Mouse (Mus musculus) heart, postnatal 36 days (tissue): ENCODE measurements at regions not wholly inside any gene's neighbourhood (a gene's known extent, or its start where the extent isn't known, plus 50 kb on each side); places are given as distances from the start of the nearest gene placed in this dataset.

ENCODE experiments used
- DNase-seq, 2 experiments: peaks; one replicate each; pipeline ENCODE4 v3.0.0; 2021 to 2022
- intact Hi-C: fragments of 180-260 bp; cut with DNase I; formaldehyde crosslinking; loops from one replicate; pipeline ENCODE4 v1.15.1; 2025

GRCm38 (mm10) chr1:23228478-23228877 is 126.4 kb upstream of the 4933415F23Rik start:
- intact Hi-C loops, result no loop called here
- DNase-seq, result no peak

- intact Hi-C loops, result no loop called here
- DNase-seq, result peak in 1 of 2 experiments; percentile 11
These were observed 112.6 kb upstream of the 4933415F23Rik start for GRCm38 (mm10) chr1:23214462-23215158.

- intact Hi-C loops, result no loop called here
- DNase-seq, result no peak
These were observed 105.8 kb upstream of the 4933415F23Rik start for GRCm38 (mm10) chr1:23207843-23208242.

- DNase-seq, result no peak
- intact Hi-C loops, result no loop called here
These were observed 105.0 kb upstream of the 4933415F23Rik start for GRCm38 (mm10) chr1:23207024-23207423.

- intact Hi-C loops, result loop anchor here (1.0 to 5.0 kb wide), 3 partner anchors 54 to 90 kb away; no protein-coding TSS in a partner anchor
- DNase-seq, result peak; percentile 10 to 46
These were observed 100.7 kb upstream of the 4933415F23Rik start for GRCm38 (mm10) chr1:23202511-23203435.

- peak in 1 of 2 experiments; percentile 34 for DNase-seq
- intact Hi-C loops, result loop anchor here (2.0 to 5.0 kb wide), 2 partner anchors 16 to 88 kb away; no protein-coding TSS in a partner anchor
These were observed 98.4 kb upstream of the 4933415F23Rik start for GRCm38 (mm10) chr1:23200460-23200859.

- intact Hi-C loops, result no loop called here
- DNase-seq, result no peak
These were observed 88.4 kb upstream of the 4933415F23Rik start for GRCm38 (mm10) chr1:23190316-23191005.

GRCm38 (mm10) chr1:23189790-23190189 is 87.7 kb upstream of the 4933415F23Rik start:
- intact Hi-C loops, result no loop called here
- DNase-seq, result no peak

- DNase-seq, result peak in 1 of 2 experiments; percentile 29
- intact Hi-C loops, result loop anchor here (1.0 kb wide), 1 partner anchor 68 kb away; no protein-coding TSS in a partner anchor
These were observed 86.2 kb upstream of the 4933415F23Rik start for GRCm38 (mm10) chr1:23188216-23188615.

- peak in 1 of 2 experiments; percentile 24 for DNase-seq
- intact Hi-C loops, result loop anchor here (1.0 kb wide), 1 partner anchor 69 kb away; no protein-coding TSS in a partner anchor
These were observed 85.6 kb upstream of the 4933415F23Rik start for GRCm38 (mm10) chr1:23187446-23188206.

- intact Hi-C loops, result loop anchor here (2.0 to 5.0 kb wide), 3 partner anchors 16 to 198 kb away; no protein-coding TSS in a partner anchor
- DNase-seq, result peak in 1 of 2 experiments; percentile 27
These were observed 82.7 kb upstream of the 4933415F23Rik start for GRCm38 (mm10) chr1:23184728-23185127.

GRCm38 (mm10) chr1:23182541-23182940 is 80.5 kb upstream of the 4933415F23Rik start:
- intact Hi-C loops, result loop anchor here (5.0 kb wide), 2 partner anchors 100 to 200 kb away; no protein-coding TSS in a partner anchor
- DNase-seq, result no peak

- intact Hi-C loops, result no loop called here
- DNase-seq, result no peak
These were observed 76.4 kb upstream of the 4933415F23Rik start for GRCm38 (mm10) chr1:23178335-23178974.

- peak in 1 of 2 experiments; percentile 13 for DNase-seq
These were observed 72.0 kb upstream of the 4933415F23Rik start for GRCm38 (mm10) chr1:23174022-23174421.

GRCm38 (mm10) chr1:23173054-23173802 is 71.2 kb upstream of the 4933415F23Rik start:
- intact Hi-C loops, result no loop called here
- peak in 1 of 2 experiments; percentile 14 for DNase-seq

More at GRCm38 (mm10) chr1:23174022-23174421, 72.0 kb upstream of the 4933415F23Rik start:
- intact Hi-C loops, result no loop called here

- DNase-seq, result no peak
- intact Hi-C loops, result no loop called here
These were observed 69.3 kb upstream of the 4933415F23Rik start for GRCm38 (mm10) chr1:23171336-23171735.

GRCm38 (mm10) chr1:23170711-23171110 is 68.7 kb upstream of the 4933415F23Rik start:
- no peak for DNase-seq
- intact Hi-C loops, result no loop called here

GRCm38 (mm10) chr1:23168504-23168903 is 66.5 kb upstream of the 4933415F23Rik start:
- intact Hi-C loops, result loop anchor here (5.0 kb wide), 1 partner anchor 119 kb away; no protein-coding TSS in a partner anchor
- peak; percentile 10 to 22 for DNase-seq
